Mouse (Mus musculus) G1E (cell line): ENCODE results near the gene Cask. TPM values are rescaled to one million over a fixed set of nuclear protein-coding genes. Genes with fewer than 3 reads are reported as not detected.

Source experiments
- ATAC-seq: 2 replicates; pipeline ENCODE4 v1.8.0; 2016; ENCODE audit warnings: mild to moderate bottlenecking; ENCODE audit not compliant: insufficient number of reproducible peaks, poor library complexity, low FRiP score, severe bottlenecking; ENCODE audit errors: extremely low read depth
- DNase-seq: peaks from one replicate; pipeline ENCODE4 v3.0.0; 2012; ENCODE audit warnings: low spot score
- H3K27me3 ChIP-seq: 2 replicates; pipeline ENCODE4 v1.6.1; 2012; ENCODE audit warnings: mild to moderate bottlenecking, low read length, inconsistent platforms; ENCODE audit not compliant: insufficient read depth
- H3K36me3 ChIP-seq: replicated peaks from 2 replicates; pipeline ENCODE3; 2012; ENCODE audit warnings: mild to moderate bottlenecking, inconsistent platforms
- H3K4me1 ChIP-seq: 2 replicates; pipeline ENCODE4 v1.6.1; 2012; ENCODE audit warnings: low read depth, low read length, inconsistent platforms, mixed read lengths; ENCODE audit not compliant: insufficient read depth
- H3K4me3 ChIP-seq: 2 replicates; pipeline ENCODE4 v1.5.1; 2012; ENCODE audit warnings: low read depth, mild to moderate bottlenecking, inconsistent platforms, low read length, moderate library complexity, mixed read lengths
- H3K9me3 ChIP-seq: replicated peaks from 2 replicates; pipeline ENCODE4 v1.6.1; 2012; ENCODE audit warnings: inconsistent platforms
- CTCF ChIP-seq: IDR thresholded peaks from 2 replicates; pipeline ENCODE4 v1.5.1; 2012; ENCODE audit warnings: low read depth, low read length, inconsistent platforms, mixed read lengths
- GATA1 ChIP-seq: IDR thresholded peaks from 2 replicates; pipeline ENCODE4 v1.6.1; 2012; ENCODE audit warnings: borderline replicate concordance, low read length, inconsistent platforms, mixed read lengths
- GATA2 ChIP-seq: IDR thresholded peaks from 2 replicates; pipeline ENCODE4 v1.6.1; 2012; ENCODE audit warnings: low read depth, low read length, inconsistent platforms, borderline replicate concordance
- POLR2AphosphoS5 ChIP-seq: IDR thresholded peaks from 2 replicates; pipeline ENCODE4 v1.6.1; 2012; ENCODE audit warnings: low read depth, low read length, inconsistent platforms; ENCODE audit not compliant: insufficient replicate concordance
- TAL1 ChIP-seq: conservative IDR thresholded peaks from 2 replicates; pipeline ENCODE4 v1.6.1; 2012; ENCODE audit warnings: low read depth, low read length, inconsistent platforms, mixed read lengths
- polyA plus RNA-seq: library from polyadenylated mRNA; stranded (reverse); fragments of >175 nt; gene quantifications from 2 replicates; pipeline ENCODE4 v1.2.3, GENCODE M21; 2012
- total RNA-seq, 2 experiments: library from RNA; stranded (forward) in 1 of 2; stranded (reverse) in 1 of 2; fragments of 200-1000 nt in 1 of 2; fragments of >200 nt in 1 of 2; fragmentation: Nextera tagmentation in 1 of 2; gene quantifications; 2 replicates each; pipeline ENCODE4 v1.2.3; 2014 to 2017

The Cask gene
- total and polyA plus RNA-seq, 3 experiments = 0.05 TPM; not detected in 2

GRCm38 (mm10) chrX:13475382-13475781, 375.8 kb downstream of the Cask start:
- no peak for ATAC-seq
- no peaks in the 10 kb centered on the region for H3K9me3 ChIP-seq

GRCm38 (mm10) chrX:13472751-13473225, 378.4 kb downstream of the Cask start:
- no peaks in the 10 kb centered on the region for H3K9me3 ChIP-seq
- DNase-seq (no peak), ATAC-seq (no peak)
- no peaks in the 10 kb centered on the region for H3K4me1 ChIP-seq
- no peak overlapping the region for H3K4me3 ChIP-seq
- H3K36me3 ChIP-seq = no peaks in the 10 kb centered on the region
- H3K27me3 ChIP-seq = no peaks in the 10 kb centered on the region; the same call in 1 of the 2 replicates
- no peak for TF ChIP-seq TAL1
- TF ChIP-seq GATA2 = no peak
- no peak for TF ChIP-seq POLR2AphosphoS5
- no peak for TF ChIP-seq CTCF
- TF ChIP-seq GATA1 = no peak

More at GRCm38 (mm10) chrX:13475382-13475781, 375.8 kb downstream of the Cask start:
- H3K27me3 ChIP-seq = no peaks in the 10 kb centered on the region
- H3K36me3 ChIP-seq = no peaks in the 10 kb centered on the region
- DNase-seq = no peak
- H3K4me3 ChIP-seq = no peak overlapping the region
- TF ChIP-seq TAL1 (no peak), GATA2 (no peak), CTCF (no peak), GATA1 (no peak), POLR2AphosphoS5 (no peak)
- H3K4me1 ChIP-seq = no peaks in the 10 kb centered on the region

- H3K27me3 ChIP-seq = no peaks in the 10 kb centered on the region; the same call in 1 of the 2 replicates
- TF ChIP-seq POLR2AphosphoS5 = no peak
- no peak for TF ChIP-seq TAL1
- no peak for TF ChIP-seq CTCF
- no peak for TF ChIP-seq GATA2
- TF ChIP-seq GATA1 = no peak
- ATAC-seq (no peak), DNase-seq (no peak)
- H3K4me1 ChIP-seq = no peaks in the 10 kb centered on the region
- no peaks in the 10 kb centered on the region for H3K9me3 ChIP-seq
- no peak overlapping the region for H3K4me3 ChIP-seq
- no peaks in the 10 kb centered on the region for H3K36me3 ChIP-seq
These were observed 379.2 kb downstream of the Cask start for GRCm38 (mm10) chrX:13471925-13472324.

- no peaks in the 10 kb centered on the region; the same call in 1 of the 2 replicates for H3K27me3 ChIP-seq
- H3K9me3 ChIP-seq = no peaks in the 10 kb centered on the region
- no peaks in the 10 kb centered on the region for H3K4me1 ChIP-seq
- TF ChIP-seq POLR2AphosphoS5 = no peak
- TF ChIP-seq CTCF = no peak
- TF ChIP-seq GATA2 = no peak
- TF ChIP-seq TAL1 = no peak
- no peak for TF ChIP-seq GATA1
- no peaks in the 10 kb centered on the region for H3K36me3 ChIP-seq
- DNase-seq (no peak), ATAC-seq (no peak)
- no peak overlapping the region for H3K4me3 ChIP-seq
These were observed 381.7 kb downstream of the Cask start for GRCm38 (mm10) chrX:13469160-13470116.

GRCm38 (mm10) chrX:13467121-13467571, 384.0 kb downstream of the Cask start:
- Histone ChIP-seq H3K27me3 (no peaks in the 10 kb centered on the region; the same call in 1 of the 2 replicates), H3K4me1 (no peaks in the 10 kb centered on the region), H3K9me3 (no peaks in the 10 kb centered on the region), H3K36me3 (no peaks in the 10 kb centered on the region), H3K4me3 (no peak overlapping the region)
- no peak for ATAC-seq
- DNase-seq = no peak
- TF ChIP-seq GATA2 (no peak), GATA1 (no peak), CTCF (no peak), POLR2AphosphoS5 (no peak), TAL1 (no peak)

Other genes starting within 250 kb of the Cask start
- gene Gpr34, start 219.3 kb downstream of the Cask start, total RNA-seq (2014; fragmentation: Nextera tagmentation) = 0.60 TPM in 1 of 2 replicates, not detected in the other
- gene Gpr34, start 219.3 kb downstream of the Cask start, total RNA-seq (2017) = 0.38 and 0.52 TPM in 2 replicates
- gene Gpr34, start 219.3 kb downstream of the Cask start, polyA plus RNA-seq = not detected in 2 replicates
- not detected in 2 replicates for gene Gpr82, start 190.0 kb downstream of the Cask start, total RNA-seq (2014; fragmentation: Nextera tagmentation)
- gene Gpr82, start 190.0 kb downstream of the Cask start, total RNA-seq (2017) = 0.11 TPM in 1 of 2 replicates, not detected in the other
- gene Gpr82, start 190.0 kb downstream of the Cask start, polyA plus RNA-seq = not detected in 2 replicates